In the genomic region with DNA sequence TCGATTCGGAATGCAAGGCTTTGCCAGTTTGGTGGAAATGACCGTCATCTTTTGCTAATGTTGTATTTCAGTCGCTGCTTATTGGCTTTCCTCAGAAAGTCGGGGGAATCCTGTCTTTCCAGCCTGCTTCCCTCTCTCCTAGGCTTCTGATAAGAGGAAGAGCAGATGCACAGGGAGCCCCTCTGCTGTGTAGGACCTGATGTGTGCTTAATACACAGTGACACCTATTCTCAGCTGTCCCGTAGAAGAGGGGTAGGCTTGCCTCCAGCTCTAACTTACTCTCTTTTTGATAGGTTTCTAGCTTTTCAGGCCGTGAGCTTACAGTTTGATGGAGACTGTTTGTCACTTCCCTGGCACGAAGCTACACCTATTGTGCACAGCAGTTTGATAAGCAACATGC, we compare ENCODE assay signal across 21 mouse cellular contexts.
"Had no signal": no experiment of that assay in that cellular context is flagged by ENCODE, and none has a peak within 500 bp of the region (broad histone marks: within the 10 kb centered on the region; RNA-seq: fewer than 3 reads in every experiment).

No protein-coding gene starts in this region.

- H3K9me3 ChIP-seq: intestine, embryonic 15.5 days; kidney, embryonic 15.5 days; limb, embryonic 12.5 days; limb, embryonic 15.5 days; stomach, embryonic 15.5 days had no signal

- H3K9ac ChIP-seq: intestine, embryonic 15.5 days; kidney, embryonic 15.5 days; limb, embryonic 12.5 days; limb, embryonic 15.5 days; liver, embryonic 14.5 days; liver, postnatal 0 days; lung, embryonic 14.5 days; stomach, embryonic 15.5 days had no signal

- H3K27ac ChIP-seq: intestine, embryonic 15.5 days; kidney, embryonic 15.5 days; limb, embryonic 12.5 days; limb, embryonic 15.5 days; liver, embryonic 14.5 days; macrophage; stomach, embryonic 15.5 days had no signal

- H3K4me3 ChIP-seq: intestine, embryonic 15.5 days; kidney, embryonic 15.5 days; limb, embryonic 12.5 days; limb, embryonic 15.5 days; stomach, embryonic 15.5 days had no signal

- DNase-seq: kidney, adult 11 months; kidney, adult 8-10 months; kidney, postnatal 10 days; kidney, postnatal 36 days; layer of hippocampus, adult 9-11 months; left cerebral cortex, postnatal 4 days; liver, postnatal 0 days; lung, embryonic 14.5 days; retina, postnatal 1 day; right cerebral cortex, postnatal 25 days; spleen, adult 18-20 months; thymus, postnatal 25 days had no signal

- H3K4me2 ChIP-seq: intestine, embryonic 15.5 days; kidney, embryonic 15.5 days; limb, embryonic 12.5 days; limb, embryonic 15.5 days; liver, embryonic 11.5 days; lung, embryonic 14.5 days; stomach, embryonic 15.5 days had no signal

- ATAC-seq: intestine, embryonic 15.5 days; liver, postnatal 0 days; lung, postnatal 0 days had no signal

- H3K27me3 ChIP-seq: intestine, embryonic 15.5 days; kidney, embryonic 15.5 days; limb, embryonic 12.5 days; limb, embryonic 15.5 days; stomach, embryonic 15.5 days had no signal

- H3K4me1 ChIP-seq: intestine, embryonic 15.5 days; kidney, embryonic 15.5 days; limb, embryonic 12.5 days; limb, embryonic 15.5 days; stomach, embryonic 15.5 days had no signal
